Mouse (Mus musculus): ENCODE measurements around the gene Ifi208. TPM values are rescaled to one million over a fixed set of nuclear protein-coding genes. Genes with fewer than 3 reads are reported as not detected.
"Not testable (repeated sequence)": the region's sequence is repeated elsewhere in the genome, so short reads cannot be mapped to it uniquely, and the experiment has no call there.

Ifi208 gene
- total RNA-seq (2022): under 1 TPM in 3 of 4 experiments, not detected in 1; 0.22 to 0.31 (median 0.24) TPM

GRCm38 (mm10) chr1:173673458-173674097, at the start of gene Ifi208:
Gene Ifi208 (plus strand): TSS chr1:173673675.
- not testable (repeated sequence) for DNase-seq (ENCODE audit: low spot score in 2 of 2)

GRCm38 (mm10) chr1:173624052-173624451, 49.4 kb upstream of the Ifi208 start:
- DNase-seq (ENCODE audit: low spot score in 2 of 2): no peak

DNA sequence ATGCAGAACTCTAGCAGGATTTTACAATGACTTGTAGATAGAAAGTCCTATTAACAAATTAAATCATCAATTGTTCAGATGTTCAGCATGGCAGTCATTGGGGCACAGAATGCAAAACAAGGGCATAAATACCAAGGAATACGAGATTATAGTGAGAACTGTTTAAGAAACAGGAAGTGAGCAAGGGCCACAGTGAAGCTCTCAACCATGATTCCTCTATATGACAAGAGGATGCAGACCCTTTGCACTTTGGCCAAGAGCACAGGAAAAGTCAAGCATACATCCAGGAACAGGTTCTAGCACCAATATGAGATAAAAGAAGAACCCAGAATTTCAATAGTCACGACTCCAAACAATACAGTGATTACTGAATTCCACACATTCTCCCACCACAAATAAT, 46.8 kb upstream of the Ifi208 start:
- no peak for DNase-seq (ENCODE audit: low spot score in 2 of 2)

- not testable (repeated sequence) for DNase-seq (ENCODE audit: low spot score in 2 of 2)
Observed at GRCm38 (mm10) chr1:173630622-173631021, 42.9 kb upstream of the Ifi208 start, which contains the start of gene Ifi209. Gene Ifi209 (plus strand): TSS chr1:173630917.

DNA sequence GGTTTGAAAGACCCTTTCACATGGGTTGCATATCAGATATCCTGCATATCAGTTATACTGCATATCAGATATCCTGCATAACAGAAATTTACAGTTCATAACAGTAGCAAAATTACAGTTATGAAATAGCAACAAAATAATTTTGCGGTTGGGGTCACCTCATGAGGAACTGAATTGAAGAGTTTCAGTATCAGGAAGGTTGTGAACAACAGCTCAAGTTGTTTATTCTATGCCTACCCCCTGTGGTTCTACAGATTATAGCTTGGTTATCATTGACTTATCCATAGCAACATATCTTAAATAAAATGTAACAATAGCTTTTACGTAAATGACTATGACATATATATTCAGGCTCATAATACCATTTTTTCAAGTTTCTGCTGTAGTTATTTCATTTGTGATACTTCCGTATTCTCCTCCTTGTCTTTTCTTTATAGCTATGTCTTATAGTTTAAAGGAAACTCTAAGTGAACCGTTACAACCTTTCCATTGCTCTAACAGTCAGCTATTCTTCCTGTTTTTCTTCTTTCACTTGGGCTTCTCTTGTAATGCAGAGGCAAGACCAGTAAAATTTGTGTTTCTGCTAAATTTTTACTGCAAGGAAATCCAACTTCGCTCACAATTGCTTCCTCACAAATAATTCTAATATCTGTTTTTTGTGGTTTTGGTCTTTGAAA, 39.4 kb upstream of the Ifi208 start:
- no peak for DNase-seq (ENCODE audit: low spot score in 2 of 2)

- DNase-seq (ENCODE audit: low spot score in 2 of 2): no peak
Observed at GRCm38 (mm10) chr1:173645393-173645792, 28.1 kb upstream of the Ifi208 start.

GRCm38 (mm10) chr1:173657973-173658372, 15.5 kb upstream of the Ifi208 start:
- DNase-seq (ENCODE audit: low spot score in 2 of 2): no peak

DNA sequence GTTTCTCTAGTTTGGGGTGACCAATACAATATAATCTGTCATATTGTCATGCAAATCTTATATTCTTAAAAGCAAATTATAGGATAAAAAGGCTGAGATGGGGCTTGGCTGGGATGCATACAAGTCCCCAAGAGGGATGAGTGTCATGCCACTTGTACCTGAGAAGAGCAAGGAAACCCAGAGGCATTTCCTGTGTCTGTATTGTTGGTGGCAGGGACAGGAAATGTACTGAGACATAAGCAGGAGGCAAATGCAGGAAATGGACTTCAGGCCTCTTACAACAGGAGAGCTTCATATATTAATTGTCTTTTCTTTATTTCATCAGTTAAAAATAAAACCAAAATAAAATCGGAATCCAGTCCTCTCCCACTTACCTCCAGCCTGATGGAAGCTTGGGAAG, 5.1 kb downstream of the Ifi208 start:
- not testable (repeated sequence) for DNase-seq (ENCODE audit: low spot score in 2 of 2)

GRCm38 (mm10) chr1:173694270-173694669, 20.8 kb downstream of the Ifi208 start:
- no peak for DNase-seq (ENCODE audit: low spot score in 2 of 2)

DNA sequence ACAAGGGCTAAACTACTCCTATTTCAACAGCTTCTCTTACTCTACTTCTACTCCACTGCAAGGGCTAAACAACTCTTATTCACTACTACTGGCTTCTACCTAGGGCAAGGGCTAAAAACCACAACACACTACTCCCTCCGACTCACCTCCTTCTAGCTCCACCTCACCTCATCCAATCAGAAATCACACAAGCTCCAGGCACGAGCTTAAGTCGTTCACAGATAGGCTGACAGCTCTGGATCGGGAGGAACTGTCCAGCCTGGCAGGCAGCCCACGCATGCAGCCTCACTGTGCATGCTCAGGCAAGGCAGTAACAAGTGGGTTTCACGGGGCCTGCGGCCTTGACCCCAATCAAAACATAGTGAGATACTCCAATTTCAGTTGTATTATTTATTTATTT, 59.7 kb downstream of the Ifi208 start:
- no peak for DNase-seq (ENCODE audit: low spot score in 2 of 2)

GRCm38 (mm10) chr1:173735015-173735414, 61.5 kb downstream of the Ifi208 start:
- not testable (repeated sequence) for DNase-seq (ENCODE audit: low spot score in 2 of 2)

DNA sequence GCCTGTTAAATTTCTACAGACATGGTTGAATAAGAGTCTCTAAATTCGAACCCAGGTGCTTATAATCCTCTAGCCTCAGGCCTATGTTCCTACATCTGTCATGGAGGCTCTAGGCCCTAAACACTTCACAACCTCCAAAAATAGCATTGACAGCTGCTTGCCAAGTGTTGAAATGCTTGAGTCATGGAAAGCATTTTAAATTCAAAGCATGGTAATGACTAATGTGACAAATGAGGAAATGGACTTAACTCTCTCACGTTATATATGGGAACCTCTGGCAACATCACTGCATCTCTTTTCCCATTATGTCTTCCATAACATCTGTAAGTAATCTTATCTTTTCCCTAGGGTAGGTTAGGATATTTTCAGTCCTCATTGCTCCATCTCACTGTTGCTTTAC, 63.5 kb downstream of the Ifi208 start:
- DNase-seq (ENCODE audit: low spot score in 2 of 2): no peak

GRCm38 (mm10) chr1:173740537-173740936, 67.1 kb downstream of the Ifi208 start:
- no peak for DNase-seq (ENCODE audit: low spot score in 2 of 2)

DNA sequence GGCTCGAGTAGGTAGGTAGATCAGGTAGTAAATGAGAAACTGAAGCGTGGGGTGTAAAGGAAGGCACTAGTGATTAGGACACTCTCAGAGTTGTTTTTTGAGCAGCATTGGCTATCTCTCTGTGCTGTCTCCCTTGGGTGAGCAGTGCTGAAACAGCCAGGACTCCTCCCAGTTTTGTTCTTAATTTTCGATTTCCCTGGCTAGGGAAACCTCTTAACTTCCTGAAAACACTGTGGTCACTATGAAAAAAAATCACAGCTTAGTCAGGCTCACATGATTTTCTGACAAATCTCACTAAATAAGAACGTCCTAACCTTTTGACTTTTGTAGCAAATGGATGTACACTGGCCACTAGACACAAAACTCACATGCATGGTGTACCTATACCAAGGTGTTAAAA, 68.2 kb downstream of the Ifi208 start, which contains the start of gene Ifi207:
Gene Ifi207 (minus strand): TSS at position 92 of the 400 bp plus-strand sequence.
- peak; percentile 8 to 11 for DNase-seq (ENCODE audit: low spot score in 2 of 2)

- no peak for DNase-seq (ENCODE audit: low spot score in 2 of 2)
Observed at GRCm38 (mm10) chr1:173742262-173742661, 68.8 kb downstream of the Ifi208 start.

Small RNA genes lying within 50 kb of the gene (microRNA-seq; reads per million reads assigned to microRNA genes)
- gene Gm44339: not detected

Other genes with a start within 250 kb of the Ifi208 start
- not detected for gene Ifi206, start 182.6 kb upstream of the Ifi208 start, total RNA-seq (2022)
- gene Ifi214, start 137.7 kb upstream of the Ifi208 start, total RNA-seq (2022): not detected
- gene Ifi213, start 74.4 kb upstream of the Ifi208 start, total RNA-seq (2022): not detected
- gene Ifi209, start 42.8 kb upstream of the Ifi208 start, total RNA-seq (2022): under 1 TPM in 1 of 4 experiments, not detected in 3; 0.15 TPM
- gene Ifi207, start 68.1 kb downstream of the Ifi208 start, total RNA-seq (2022): 1 to 10 TPM; 1.3 to 3.8 (median 2.5) TPM
- gene Ifi204, start 93.3 kb downstream of the Ifi208 start, total RNA-seq (2022): 1 to 10 TPM in 3 of 4 experiments, under 1 TPM in 1; 0.70 to 2.4 (median 2.3) TPM
- gene Ifi211, start 239.4 kb downstream of the Ifi208 start, total RNA-seq (2022): 1 to 10 TPM in 2 of 4 experiments, under 1 TPM in 2; 0.53 to 2.2 (median 1.1) TPM